Mouse (Mus musculus) limb, embryonic 11.5 days (tissue): ENCODE measurements around the gene Plekhh1. TPM values are rescaled to one million over a fixed set of nuclear protein-coding genes. Genes with fewer than 3 reads are reported as not detected.

ENCODE experiments used
- ATAC-seq: fragments of 200-750 bp; cut with Nextera tagmentation; 2 replicates; pipeline ENCODE4 v1.8.0; 2017; ENCODE audit warnings: low read depth; ENCODE audit not compliant: insufficient number of reproducible peaks, low FRiP score, low TSS enrichment
- DNase-seq: peaks from one replicate; pipeline ENCODE4 v3.0.0-alpha.2; 2015; ENCODE audit warnings: low spot score
- H3K27ac ChIP-seq: fragments of 300-500 bp; sonication (generic); replicated peaks from 2 replicates; pipeline ENCODE4 v1.5.1; 2014; ENCODE audit warnings: low read depth, mild to moderate bottlenecking, low read length
- H3K27me3 ChIP-seq: fragments of 300-500 bp; sonication (generic); 2 replicates; pipeline ENCODE4 v1.6.1; 2014; ENCODE audit warnings: mild to moderate bottlenecking, low read length, mixed read lengths; ENCODE audit not compliant: control insufficient read depth, insufficient read depth
- H3K36me3 ChIP-seq: fragments of 300-500 bp; sonication (generic); 2 replicates; pipeline ENCODE4 v1.6.1; 2014; ENCODE audit warnings: mild to moderate bottlenecking, low read length, moderate library complexity, mixed read lengths; ENCODE audit not compliant: control insufficient read depth, insufficient read depth
- H3K4me1 ChIP-seq: fragments of 300-500 bp; sonication (generic); 2 replicates; pipeline ENCODE4 v1.6.1; 2014; ENCODE audit warnings: low read length, mixed read lengths; ENCODE audit not compliant: control insufficient read depth, insufficient read depth
- H3K4me2 ChIP-seq: fragments of 300-500 bp; sonication (generic); 2 replicates; pipeline ENCODE4 v1.6.1; 2014; ENCODE audit warnings: low read depth, mild to moderate bottlenecking, moderate library complexity; ENCODE audit not compliant: severe bottlenecking
- H3K4me3 ChIP-seq: fragments of 300-500 bp; sonication (generic); 2 replicates; pipeline ENCODE4 v1.5.1; 2014; ENCODE audit warnings: low read depth, low read length
- H3K9ac ChIP-seq: fragments of 300-500 bp; sonication (generic); 2 replicates; pipeline ENCODE4 v1.6.1; 2014; ENCODE audit warnings: mild to moderate bottlenecking, low read length
- H3K9me3 ChIP-seq: fragments of 300-500 bp; sonication (generic); 2 replicates; pipeline ENCODE4 v1.6.1; 2016; ENCODE audit warnings: low read length; ENCODE audit not compliant: control insufficient read depth
- WGBS: fragments of 180-500 bp; shearing (Covaris S2); extraction: QIAGEN DNeasy Blood & Tissue Kit; methylation state at CpG from one replicate; pipeline ENCODE4 v1.1.7; 2014; 5-methylcytosine and 5-hydroxymethylcytosine counted together
- polyA plus RNA-seq: library from polyadenylated mRNA; unstranded; fragments of >200 nt; fragmentation: Nextera tagmentation; extraction: Ambion mirVana; gene quantifications from 2 replicates; pipeline ENCODE4 v1.2.1, GENCODE M21; 2014

Gene Plekhh1
- polyA plus RNA-seq = 2.9 and 3.0 TPM in 2 replicates

DNA sequence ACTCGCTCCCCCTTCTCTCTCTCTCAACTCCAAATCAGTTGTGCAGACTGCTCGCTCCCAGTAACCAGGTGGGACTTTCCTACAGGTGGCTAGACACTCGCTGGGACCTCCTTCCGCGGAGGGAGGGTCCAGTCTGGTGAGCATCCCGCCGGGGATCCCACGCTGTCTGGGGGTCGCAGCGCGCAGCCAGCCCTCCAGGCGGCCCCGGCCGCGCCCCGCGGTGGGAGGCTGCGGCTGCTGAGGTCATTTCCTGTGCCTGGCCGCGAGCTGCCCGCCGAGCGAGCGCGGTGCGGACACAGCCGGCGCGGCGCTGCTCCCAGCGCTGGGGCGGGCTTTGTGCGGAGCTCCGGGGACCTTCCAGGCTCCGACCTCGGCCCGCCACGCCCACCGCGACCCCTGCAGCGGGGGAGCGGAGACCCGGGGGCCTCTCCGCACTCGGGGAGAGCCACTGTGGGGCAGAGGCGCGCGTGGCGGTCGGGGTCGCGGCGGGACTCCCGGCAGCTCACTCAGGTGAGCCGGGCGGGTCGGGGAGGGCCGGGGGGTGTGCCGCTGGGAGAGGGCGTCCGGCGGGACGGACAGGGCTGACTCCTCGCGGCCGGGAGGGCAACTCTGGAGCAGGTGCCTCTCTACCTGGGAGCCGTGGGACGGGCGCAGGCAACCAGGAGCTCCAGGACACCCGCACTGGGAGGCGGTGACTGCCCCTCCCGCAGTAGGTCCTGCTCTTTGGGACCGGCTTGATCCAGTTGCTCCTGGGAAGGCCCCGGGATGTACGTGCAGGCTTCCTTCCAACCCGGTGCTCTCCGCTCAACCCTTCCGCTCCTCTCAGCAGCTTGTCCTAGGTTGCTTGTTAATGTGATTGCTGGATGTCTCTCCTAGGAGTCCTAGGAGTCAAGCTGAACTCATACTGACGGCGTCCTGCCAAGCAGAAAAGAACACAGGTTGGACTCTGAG lies at the start of gene Plekhh1:
TSS of gene Plekhh1 (plus strand) at position 253 of the 951 bp plus-strand sequence.
- no peaks in the 10 kb centered on the region for H3K9me3 ChIP-seq
- H3K4me1 ChIP-seq = no peaks in the 10 kb centered on the region
- no peak within 1 kb of the TSS for H3K27ac ChIP-seq
- 2% methylated on average over 55 of the region's 80 CpGs for WGBS
- peak within 1 kb of the TSS; percentile 75 for H3K9ac ChIP-seq
- H3K27me3 ChIP-seq = no peaks in the 10 kb centered on the region
- peak within 1 kb of the TSS; percentile 73 for H3K4me3 ChIP-seq
- DNase-seq = peak; percentile 79
- H3K4me2 ChIP-seq = peak within 1 kb of the TSS; percentile 87
- no peaks in the 10 kb centered on the region for H3K36me3 ChIP-seq
- ATAC-seq = peak; percentile 90

DNA sequence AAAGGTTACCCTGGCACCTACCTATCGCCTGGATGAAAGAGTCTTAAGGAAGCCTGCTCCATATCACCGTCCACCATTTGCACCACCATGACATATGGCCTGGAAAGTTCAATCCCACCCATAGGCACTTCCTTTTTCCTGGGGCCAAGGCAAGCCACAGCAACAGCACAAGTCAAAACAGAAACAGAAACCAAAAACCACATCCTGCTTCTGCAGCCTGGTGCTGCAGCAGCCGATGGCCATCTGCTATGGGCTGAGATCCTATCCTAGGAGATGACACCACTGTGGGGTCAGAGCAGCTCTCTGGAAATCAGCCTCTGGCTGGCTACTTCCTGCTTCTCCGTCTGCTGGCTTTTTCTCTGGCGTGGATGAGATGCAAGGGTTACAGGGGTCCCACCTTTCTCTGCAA lies 48.3 kb upstream of the Plekhh1 start:
- 75% methylated on average over 5 of the region's 5 CpGs for WGBS
- DNase-seq (no peak), ATAC-seq (no peak)
- H3K4me3 ChIP-seq = no peak overlapping the region
- no peaks in the 10 kb centered on the region for H3K36me3 ChIP-seq
- H3K27me3 ChIP-seq = no peaks in the 10 kb centered on the region
- H3K4me1 ChIP-seq = no peaks in the 10 kb centered on the region
- no peak overlapping the region for H3K27ac ChIP-seq
- no peak overlapping the region for H3K4me2 ChIP-seq
- no peak overlapping the region for H3K9ac ChIP-seq
- H3K9me3 ChIP-seq = no peaks in the 10 kb centered on the region

DNA sequence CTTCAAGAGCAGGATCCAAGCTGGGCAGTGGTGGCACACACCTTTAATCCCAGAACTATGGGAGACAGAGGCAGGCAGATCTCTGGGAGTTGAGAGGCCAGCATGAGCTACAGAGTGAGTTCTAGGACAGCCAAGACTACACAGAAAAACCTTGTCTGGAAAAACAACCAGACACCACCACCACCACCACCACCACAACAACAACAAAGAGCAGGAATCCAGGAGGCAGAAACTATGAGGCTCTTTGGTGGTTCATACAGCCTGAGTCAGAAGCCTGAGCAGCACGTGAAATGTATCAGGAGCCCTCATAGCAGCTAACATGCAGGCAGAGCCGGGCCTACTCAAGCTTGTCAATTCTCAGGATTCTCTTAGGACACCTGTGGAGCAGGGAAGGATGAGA lies 47.8 kb upstream of the Plekhh1 start:
- no peak overlapping the region for H3K4me3 ChIP-seq
- H3K27ac ChIP-seq = no peak overlapping the region
- no peaks in the 10 kb centered on the region for H3K27me3 ChIP-seq
- no peaks in the 10 kb centered on the region for H3K36me3 ChIP-seq
- 97% methylated on average over 2 of the region's 2 CpGs for WGBS
- H3K9me3 ChIP-seq = no peaks in the 10 kb centered on the region
- ATAC-seq = no peak
- no peak for DNase-seq
- H3K4me1 ChIP-seq = no peaks in the 10 kb centered on the region
- no peak overlapping the region for H3K9ac ChIP-seq
- H3K4me2 ChIP-seq = no peak overlapping the region

DNA sequence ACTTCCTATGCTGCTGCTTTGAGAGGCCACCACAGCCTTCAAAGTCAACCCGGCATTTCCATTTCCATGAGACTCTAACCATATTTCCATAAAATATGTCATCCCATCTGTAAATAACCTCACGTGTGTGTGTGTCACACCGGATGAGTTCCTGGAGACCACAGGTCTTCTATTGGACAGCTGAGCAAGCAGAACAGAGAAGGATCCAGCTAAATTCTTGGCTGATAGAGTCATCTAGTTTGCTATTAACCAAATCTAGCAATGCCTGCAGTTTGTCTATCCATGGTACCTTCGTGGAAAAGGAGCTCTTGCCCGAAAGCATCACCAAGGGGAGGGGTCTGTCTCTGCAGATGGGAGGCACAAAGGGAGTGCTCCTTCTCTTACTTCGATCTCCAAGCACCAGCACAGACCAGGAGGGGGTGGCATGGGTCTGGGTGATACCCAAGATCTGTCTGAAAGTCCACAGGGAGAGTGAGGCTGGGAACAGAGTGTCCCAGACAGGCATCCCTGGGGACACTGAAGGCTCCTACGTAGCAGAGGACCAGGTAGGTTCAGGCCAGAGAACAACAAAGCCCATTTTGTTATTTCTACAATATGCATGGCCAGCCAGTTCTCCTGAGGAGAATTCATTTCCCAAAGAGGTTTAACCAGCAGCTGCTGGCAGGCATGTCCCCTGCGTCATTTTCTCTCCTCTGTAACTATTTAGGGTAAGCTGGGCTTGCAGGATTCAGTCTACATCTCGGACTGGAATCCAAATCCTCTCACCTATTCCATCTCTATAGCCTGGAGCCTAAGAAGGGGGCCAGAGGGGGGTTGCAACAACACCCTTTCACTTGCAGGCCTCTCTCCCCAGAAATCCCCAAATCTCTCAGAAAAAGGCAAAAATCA lies 46.8 kb upstream of the Plekhh1 start:
- DNase-seq (no peak), ATAC-seq (no peak)
- Histone ChIP-seq H3K4me1 (no peaks in the 10 kb centered on the region), H3K4me2 (no peak overlapping the region), H3K4me3 (no peak overlapping the region), H3K9me3 (no peaks in the 10 kb centered on the region), H3K36me3 (no peaks in the 10 kb centered on the region), H3K27me3 (no peaks in the 10 kb centered on the region), H3K9ac (no peak overlapping the region), H3K27ac (no peak overlapping the region)
- 74% methylated on average over 9 of the region's 9 CpGs for WGBS

DNA sequence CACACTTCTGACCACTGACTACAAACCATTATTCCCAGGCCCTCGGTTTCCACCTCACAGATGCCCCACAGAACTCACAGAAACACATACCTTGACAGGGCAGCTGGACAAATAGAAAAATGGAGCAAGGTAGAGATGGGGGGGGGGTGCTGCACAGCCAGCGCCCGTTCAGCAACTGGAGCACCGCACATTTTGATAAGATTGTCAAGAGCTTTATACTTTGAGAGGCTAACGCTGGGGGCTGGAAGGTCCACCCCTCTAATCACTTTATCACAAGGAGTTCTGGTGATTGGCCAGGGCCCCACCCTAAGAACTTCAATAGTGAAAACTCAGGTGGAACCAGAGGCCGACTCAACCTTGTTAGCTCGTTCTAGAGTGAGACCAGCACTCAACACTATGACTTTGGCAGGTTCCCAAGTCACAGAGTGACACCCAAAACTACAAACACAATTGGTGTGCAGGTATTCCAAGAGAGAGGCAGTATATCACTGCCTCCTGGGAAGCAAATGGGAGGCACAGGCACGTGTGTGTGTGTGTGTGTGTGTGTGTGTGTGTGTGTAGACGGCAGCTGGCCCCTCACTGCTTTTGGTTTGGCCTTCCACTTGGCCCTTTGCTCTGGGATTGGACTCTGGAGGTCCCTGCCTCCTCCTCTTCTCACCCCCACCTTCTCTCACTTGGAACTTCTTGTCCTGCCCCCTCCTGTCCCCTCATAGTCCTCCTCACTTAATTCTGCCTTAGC lies 45.5 kb upstream of the Plekhh1 start:
- WGBS = 82% methylated on average over 9 of the region's 9 CpGs
- H3K4me3 ChIP-seq = no peak overlapping the region
- H3K27me3 ChIP-seq = no peaks in the 10 kb centered on the region
- H3K9me3 ChIP-seq = no peaks in the 10 kb centered on the region
- H3K36me3 ChIP-seq = no peaks in the 10 kb centered on the region
- no peak overlapping the region for H3K9ac ChIP-seq
- H3K27ac ChIP-seq = no peak overlapping the region
- DNase-seq (no peak), ATAC-seq (no peak)
- no peaks in the 10 kb centered on the region for H3K4me1 ChIP-seq
- H3K4me2 ChIP-seq = no peak overlapping the region

DNA sequence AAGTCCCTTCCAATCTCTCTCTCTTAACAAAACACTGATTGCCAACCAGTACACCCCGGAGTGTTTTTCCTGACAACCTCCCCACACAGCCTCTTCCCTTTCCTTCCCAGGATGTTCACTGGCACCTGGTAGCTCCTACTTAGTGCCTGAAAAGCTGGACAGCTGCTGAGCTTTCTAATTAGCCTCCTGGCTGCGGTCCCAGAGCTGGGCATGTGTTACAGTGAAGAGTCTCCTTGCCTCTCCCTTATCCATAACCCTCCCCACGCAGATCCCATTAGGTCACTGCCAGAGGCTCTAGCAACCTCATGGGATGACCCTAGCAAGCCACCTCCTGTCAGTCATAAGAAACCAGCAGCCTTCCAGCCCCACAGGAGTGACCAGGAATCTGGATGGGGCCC lies 44.9 kb upstream of the Plekhh1 start:
- 67% methylated on average over 3 of the region's 3 CpGs for WGBS
- Histone ChIP-seq H3K27me3 (no peaks in the 10 kb centered on the region), H3K36me3 (no peaks in the 10 kb centered on the region), H3K27ac (no peak overlapping the region), H3K4me3 (no peak overlapping the region), H3K4me1 (no peaks in the 10 kb centered on the region), H3K4me2 (no peak overlapping the region), H3K9ac (no peak overlapping the region), H3K9me3 (no peaks in the 10 kb centered on the region)
- no peak for ATAC-seq
- DNase-seq = no peak

DNA sequence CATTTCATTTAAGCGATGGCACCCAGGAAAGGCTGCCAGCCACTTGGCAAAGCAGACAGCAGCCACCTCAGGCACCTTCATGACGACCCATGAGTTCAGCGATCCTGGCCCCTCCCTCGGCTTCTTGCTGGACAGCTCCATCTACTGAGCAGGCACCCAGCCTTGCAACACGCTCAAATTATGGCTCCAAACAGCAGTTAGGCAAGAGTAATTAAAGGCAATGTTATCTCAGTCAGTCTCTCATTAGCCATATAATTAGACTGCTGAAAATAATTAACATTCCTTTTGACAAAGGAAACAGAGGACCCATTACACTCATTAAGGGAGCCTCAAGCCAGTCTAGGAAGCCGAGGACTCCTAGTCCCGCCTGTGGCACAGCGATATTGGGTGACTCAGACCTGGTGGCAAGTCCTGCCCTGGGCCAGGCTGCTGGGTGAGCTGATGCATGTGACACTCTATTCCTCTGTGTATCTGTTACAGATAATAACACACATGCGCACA lies 41.3 kb upstream of the Plekhh1 start:
- DNase-seq (no peak), ATAC-seq (no peak)
- 55% methylated on average over 9 of the region's 9 CpGs for WGBS

DNA sequence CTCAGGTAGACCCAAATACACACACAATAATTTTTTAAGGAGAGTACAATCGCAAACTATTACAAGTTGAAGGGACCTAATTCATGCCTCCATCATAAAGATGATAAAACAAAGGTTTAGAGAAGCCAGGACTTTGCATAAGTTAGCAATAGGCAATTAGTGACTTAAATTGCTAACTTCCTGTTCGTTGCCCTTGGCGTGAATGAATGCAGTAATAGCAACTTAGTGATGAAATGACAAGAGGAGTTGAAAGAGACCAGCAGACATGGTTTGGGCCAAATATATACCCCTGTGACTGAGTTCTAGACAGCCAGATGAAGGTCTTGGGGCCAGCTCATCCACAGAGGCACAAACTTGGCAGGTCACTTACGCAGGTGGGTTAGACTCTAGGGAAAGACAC lies 32.7 kb upstream of the Plekhh1 start:
- Histone ChIP-seq H3K27ac (no peak overlapping the region), H3K9me3 (no peaks in the 10 kb centered on the region), H3K4me1 (no peaks in the 10 kb centered on the region), H3K4me3 (no peak overlapping the region), H3K4me2 (no peak overlapping the region), H3K9ac (no peak overlapping the region), H3K27me3 (no peaks in the 10 kb centered on the region), H3K36me3 (no peaks in the 10 kb centered on the region)
- no peak for DNase-seq
- WGBS = 84% methylated on average over 4 of the region's 4 CpGs
- no peak for ATAC-seq

More for the DNA sequence above, 41.3 kb upstream of the Plekhh1 start:
- Histone ChIP-seq H3K4me1 (no peaks in the 10 kb centered on the region), H3K4me3 (no peak overlapping the region), H3K9ac (no peak overlapping the region), H3K27ac (no peak overlapping the region), H3K36me3 (no peaks in the 10 kb centered on the region), H3K9me3 (no peaks in the 10 kb centered on the region), H3K27me3 (no peaks in the 10 kb centered on the region), H3K4me2 (no peak overlapping the region)
